In genomic region chr15:85715059-85715458, GRCm38 (mm10) we compare ENCODE assay signal across 35 mouse cellular contexts. TPM values are rescaled to one million over a fixed set of nuclear protein-coding genes. Genes with fewer than 3 reads are reported as not detected.
"Had no signal": no experiment of that assay in that cellular context is flagged by ENCODE, and none has a peak within 500 bp of the region (broad histone marks: within the 10 kb centered on the region; RNA-seq: fewer than 3 reads in every experiment).

No protein-coding gene starts in this region.

- H3K9ac ChIP-seq: heart, embryonic 12.5 days; heart, embryonic 13.5 days; heart, embryonic 15.5 days; hindbrain, embryonic 12.5 days; hindbrain, embryonic 13.5 days; hindbrain, embryonic 14.5 days; hindbrain, embryonic 15.5 days; intestine, embryonic 15.5 days; kidney, embryonic 15.5 days had no signal

- H3K9me3 ChIP-seq: heart, embryonic 12.5 days; heart, embryonic 13.5 days; heart, embryonic 15.5 days; hindbrain, embryonic 13.5 days; hindbrain, embryonic 15.5 days; intestine, embryonic 15.5 days; kidney, embryonic 15.5 days had no signal

- H3K4me2 ChIP-seq: heart, embryonic 11.5 days; heart, embryonic 12.5 days; heart, embryonic 13.5 days; heart, embryonic 15.5 days; hindbrain, embryonic 12.5 days; hindbrain, embryonic 13.5 days; hindbrain, embryonic 14.5 days; hindbrain, embryonic 15.5 days; intestine, embryonic 15.5 days; kidney, embryonic 15.5 days had no signal

- H3K27ac ChIP-seq: heart, embryonic 13.5 days; heart, embryonic 15.5 days; hindbrain, embryonic 10.5 days; hindbrain, embryonic 12.5 days; hindbrain, embryonic 13.5 days; hindbrain, embryonic 14.5 days; hindbrain, embryonic 15.5 days; hindbrain, postnatal 0 days; intestine, embryonic 15.5 days; kidney, embryonic 15.5 days; kidney, postnatal 0 days; layer of hippocampus, adult 2 months; left cerebral cortex, adult 2 months had no signal

- H3K36me3 ChIP-seq: heart, embryonic 12.5 days; heart, embryonic 13.5 days; heart, embryonic 15.5 days; hindbrain, embryonic 10.5 days; hindbrain, embryonic 12.5 days; hindbrain, embryonic 13.5 days; hindbrain, embryonic 15.5 days; intestine, embryonic 15.5 days; kidney, embryonic 15.5 days had no signal

- H3K27me3 ChIP-seq: hindbrain, embryonic 15.5 days; intestine, embryonic 15.5 days; kidney, embryonic 15.5 days had no signal

- DNase-seq: heart, postnatal 10 days; heart, postnatal 14 days; heart, postnatal 36 days; heart, postnatal 4 days; kidney, adult 11 months; kidney, adult 18-20 months; kidney, adult 2 months; kidney, adult 8-10 months; kidney, adult 9 months; kidney, postnatal 10 days; kidney, postnatal 14 days; kidney, postnatal 25 days; kidney, postnatal 36 days; kidney, postnatal 4 days; layer of hippocampus, adult 9-11 months; layer of hippocampus, postnatal 36 days had no signal

- H3K4me3 ChIP-seq: heart, embryonic 12.5 days; heart, embryonic 13.5 days; heart, embryonic 15.5 days; hindbrain, embryonic 10.5 days; hindbrain, embryonic 12.5 days; hindbrain, embryonic 13.5 days; hindbrain, embryonic 15.5 days; intestine, embryonic 15.5 days; kidney, embryonic 15.5 days; layer of hippocampus, adult 2 months; left cerebral cortex, adult 2 months had no signal

- ATAC-seq: hindbrain, embryonic 16.5 days; hindbrain, postnatal 0 days; inflammation-experienced regulatory T-cells, adult 6 months; intestine, embryonic 15.5 days; intestine, embryonic 16.5 days; intestine, postnatal 0 days had no signal

RNA-seq across cellular contexts. Expression of gene Ppara, which starts 19.7 kb away (rescaled TPM):
- polyA plus RNA-seq: inflammation-experienced regulatory T-cells, adult 6 months had no signal
